Mouse (Mus musculus) gastrocnemius, postnatal 25 days (tissue): ENCODE data around the gene Ccpg1os. TPM values are rescaled to one million over a fixed set of nuclear protein-coding genes. Genes with fewer than 3 reads are reported as not detected.

Experiments used
- DNase-seq: peaks from one replicate; pipeline ENCODE4 v3.0.0; 2022
- total RNA-seq, 2 experiments: library from RNA; stranded (reverse); gene quantifications; 1 replicate in 1 of 2; 2 replicates in 1 of 2; pipeline ENCODE4 v1.2.3; 2021

The Ccpg1os gene
- total RNA-seq, 2 experiments from 2014 or later = 7.0 to 9.4 TPM

GRCm38 (mm10) chr9:72987703-72988102, 2.5 kb upstream of the Ccpg1os start:
- DNase-seq = no peak

- no peak for DNase-seq
These were observed 2.1 kb downstream of the Ccpg1os start for GRCm38 (mm10) chr9:72983066-72983465.

- no peak for DNase-seq
These were observed 9.9 kb downstream of the Ccpg1os start for GRCm38 (mm10) chr9:72975242-72975641.

GRCm38 (mm10) chr9:72974734-72975133, 10.4 kb downstream of the Ccpg1os start:
- DNase-seq = no peak

- DNase-seq = no peak
These were observed 12.2 kb downstream of the Ccpg1os start for GRCm38 (mm10) chr9:72972984-72973383.

- DNase-seq = no peak
These were observed 12.7 kb downstream of the Ccpg1os start for GRCm38 (mm10) chr9:72972435-72972834.

- no peak for DNase-seq
These were observed 15.3 kb downstream of the Ccpg1os start for GRCm38 (mm10) chr9:72969874-72970273.

- no peak for DNase-seq
These were observed 16.7 kb downstream of the Ccpg1os start for GRCm38 (mm10) chr9:72968349-72969061.

- no peak for DNase-seq
These were observed 23.2 kb downstream of the Ccpg1os start for GRCm38 (mm10) chr9:72961959-72962358.

- DNase-seq = no peak
These were observed 23.8 kb downstream of the Ccpg1os start for GRCm38 (mm10) chr9:72961346-72961745.

- DNase-seq = peak; percentile 69
These were observed 26.4 kb downstream of the Ccpg1os start, which contains the start of the genes Dyx1c1 and Gm44503 for GRCm38 (mm10) chr9:72958521-72959450. Gene Dyx1c1, plus strand, starts transcription at chr9:72958785. Gene Gm44503, plus strand, starts transcription at chr9:72958852.

- no peak for DNase-seq
These were observed 29.6 kb downstream of the Ccpg1os start for GRCm38 (mm10) chr9:72955546-72955945.

- DNase-seq = no peak
These were observed 30.4 kb downstream of the Ccpg1os start for GRCm38 (mm10) chr9:72954746-72955145.

- DNase-seq = no peak
These were observed 35.6 kb downstream of the Ccpg1os start for GRCm38 (mm10) chr9:72949572-72949971.

- DNase-seq = no peak
These were observed 38.2 kb downstream of the Ccpg1os start for GRCm38 (mm10) chr9:72947010-72947409.

- DNase-seq = no peak
These were observed 40.9 kb downstream of the Ccpg1os start for GRCm38 (mm10) chr9:72944286-72944685.

- DNase-seq = no peak
These were observed 41.8 kb downstream of the Ccpg1os start for GRCm38 (mm10) chr9:72943424-72943823.

GRCm38 (mm10) chr9:72936301-72936700, 48.9 kb downstream of the Ccpg1os start:
- no peak for DNase-seq

- DNase-seq = no peak
These were observed 49.9 kb downstream of the Ccpg1os start for GRCm38 (mm10) chr9:72935309-72935708.

GRCm38 (mm10) chr9:72931166-72931790, 53.9 kb downstream of the Ccpg1os start:
- no peak for DNase-seq
